Mouse (Mus musculus): ENCODE results near the gene Gramd4.

GRCm38 (mm10) chr15:86032811-86033190, 24.7 kb upstream of the Gramd4 start:
- TF ChIP-seq GATA1 (IDR thresholded peaks at IDR 0.05; ENCODE audit: low read length) (no peak), TAL1 (IDR thresholded peaks at IDR 0.05; ENCODE audit: low read length) (no peak)
